Mouse (Mus musculus) c-Kit-negative CD71-positive TER-119-positive erythroid progenitor cells, embryonic 14.5 days (primary cell): ENCODE measurements around the gene Atp6v0e.

Source experiments
- DNase-seq: peaks from one replicate; pipeline ENCODE4 v3.0.0-alpha.2; 2013; ENCODE audit warnings: low read depth, low spot score

Atp6v0e gene

GRCm38 (mm10) chr17:26686334-26687000, 23.4 kb downstream of the Atp6v0e start:
- DNase-seq, result no peak

- DNase-seq, result no peak
Observed at GRCm38 (mm10) chr17:26688795-26689735, 26.0 kb downstream of the Atp6v0e start.

- no peak for DNase-seq
Observed at GRCm38 (mm10) chr17:26689810-26690209, 26.8 kb downstream of the Atp6v0e start.

- no peak for DNase-seq
Observed at GRCm38 (mm10) chr17:26690236-26690635, 27.2 kb downstream of the Atp6v0e start.

GRCm38 (mm10) chr17:26691110-26691509, 28.1 kb downstream of the Atp6v0e start:
- DNase-seq, result no peak

GRCm38 (mm10) chr17:26693424-26693823, 30.4 kb downstream of the Atp6v0e start:
- no peak for DNase-seq

- DNase-seq, result no peak
Observed at GRCm38 (mm10) chr17:26694171-26694570, 31.1 kb downstream of the Atp6v0e start.

GRCm38 (mm10) chr17:26695193-26695592, 32.2 kb downstream of the Atp6v0e start:
- DNase-seq, result no peak

- no peak for DNase-seq
Observed at GRCm38 (mm10) chr17:26698846-26699245, 35.8 kb downstream of the Atp6v0e start.

GRCm38 (mm10) chr17:26699819-26700616, 37.0 kb downstream of the Atp6v0e start:
- DNase-seq, result no peak

- DNase-seq, result no peak
Observed at GRCm38 (mm10) chr17:26701565-26701964, 38.5 kb downstream of the Atp6v0e start.

GRCm38 (mm10) chr17:26702621-26703020, 39.6 kb downstream of the Atp6v0e start:
- no peak for DNase-seq

GRCm38 (mm10) chr17:26703671-26704070, 40.6 kb downstream of the Atp6v0e start:
- DNase-seq, result no peak

- DNase-seq, result no peak
Observed at GRCm38 (mm10) chr17:26705463-26706359, 42.7 kb downstream of the Atp6v0e start.

- no peak for DNase-seq
Observed at GRCm38 (mm10) chr17:26707066-26707465, 44.0 kb downstream of the Atp6v0e start.

- DNase-seq, result no peak
Observed at GRCm38 (mm10) chr17:26708499-26708898, 45.5 kb downstream of the Atp6v0e start.

GRCm38 (mm10) chr17:26708993-26709590, 46.1 kb downstream of the Atp6v0e start:
- DNase-seq, result no peak

GRCm38 (mm10) chr17:26710049-26710448, 47.0 kb downstream of the Atp6v0e start:
- no peak for DNase-seq

- DNase-seq, result peak; percentile 93
Observed at GRCm38 (mm10) chr17:26715271-26715758, 52.3 kb downstream of the Atp6v0e start, which contains the start of gene Crebrf. Gene Crebrf, plus strand, starts transcription at chr17:26715650.
